Mouse (Mus musculus): ENCODE data around the gene Fam98a. TPM values are rescaled to one million over a fixed set of nuclear protein-coding genes. Genes with fewer than 3 reads are reported as not detected.

Gene Fam98a
- polyA plus RNA-seq, 1 experiment from 2014 or later, result 27.3 TPM

- Histone ChIP-seq H3K36me3 (replicated peaks) (no peaks in the 10 kb centered on the region), H3K27ac (no peak overlapping the region), H3K9ac (no peak overlapping the region), H3K4me2 (no peak overlapping the region), H3K27me3 (replicated peaks) (no peaks in the 10 kb centered on the region), H3K4me1 (peaks cover 7% of the 10 kb centered on the region), H3K9me3 (no peaks in the 10 kb centered on the region), H3K4me3 (no peak overlapping the region)
- WGBS, result 61% methylated on average over 8 of the region's 8 CpGs
- no peak for ATAC-seq (replicated peaks)
These were observed 33.4 kb downstream of the Fam98a start for GRCm38 (mm10) chr17:75518181-75518901.

- no peaks in the 10 kb centered on the region for H3K36me3 ChIP-seq (replicated peaks)
- peaks cover 4% of the 10 kb centered on the region for H3K4me1 ChIP-seq
- no peaks in the 10 kb centered on the region for H3K27me3 ChIP-seq (replicated peaks)
- H3K9me3 ChIP-seq, result no peaks in the 10 kb centered on the region
- H3K9ac ChIP-seq, result no peak overlapping the region
- H3K27ac ChIP-seq, result no peak overlapping the region
- no peak overlapping the region for H3K4me2 ChIP-seq
- no peak overlapping the region for H3K4me3 ChIP-seq
- 85% methylated on average over 4 of the region's 4 CpGs for WGBS
- no peak for ATAC-seq (replicated peaks)
These were observed 35.2 kb downstream of the Fam98a start for GRCm38 (mm10) chr17:75516591-75516990.

DNA sequence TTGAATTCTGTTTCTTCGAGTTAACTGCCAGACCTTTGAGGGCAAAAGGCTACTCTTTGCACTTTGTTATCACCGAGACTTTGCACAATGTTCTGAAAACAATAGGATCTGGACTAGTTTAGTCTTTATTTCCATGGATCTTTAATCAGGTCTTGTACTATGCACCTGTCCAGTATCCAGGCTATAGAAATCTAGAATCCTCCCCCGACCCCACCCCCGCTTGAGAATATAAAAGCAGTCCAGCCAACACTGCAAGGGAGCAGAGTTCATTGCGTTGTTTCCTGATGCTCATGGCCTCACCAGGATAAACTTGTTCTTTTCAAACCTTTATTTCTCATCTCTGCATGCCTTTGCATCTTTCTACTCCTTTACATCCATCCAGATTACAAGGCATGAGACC is 42.5 kb downstream of the Fam98a start:
- 95% methylated on average over 5 of the region's 5 CpGs for WGBS
- no peak for ATAC-seq (replicated peaks)
- Histone ChIP-seq H3K27me3 (replicated peaks) (no peaks in the 10 kb centered on the region), H3K4me1 (no peaks in the 10 kb centered on the region), H3K27ac (no peak overlapping the region), H3K36me3 (replicated peaks) (no peaks in the 10 kb centered on the region), H3K4me2 (no peak overlapping the region), H3K9ac (no peak overlapping the region), H3K9me3 (peaks cover 3% of the 10 kb centered on the region; the same call in 1 of the 2 replicates), H3K4me3 (no peak overlapping the region)

DNA sequence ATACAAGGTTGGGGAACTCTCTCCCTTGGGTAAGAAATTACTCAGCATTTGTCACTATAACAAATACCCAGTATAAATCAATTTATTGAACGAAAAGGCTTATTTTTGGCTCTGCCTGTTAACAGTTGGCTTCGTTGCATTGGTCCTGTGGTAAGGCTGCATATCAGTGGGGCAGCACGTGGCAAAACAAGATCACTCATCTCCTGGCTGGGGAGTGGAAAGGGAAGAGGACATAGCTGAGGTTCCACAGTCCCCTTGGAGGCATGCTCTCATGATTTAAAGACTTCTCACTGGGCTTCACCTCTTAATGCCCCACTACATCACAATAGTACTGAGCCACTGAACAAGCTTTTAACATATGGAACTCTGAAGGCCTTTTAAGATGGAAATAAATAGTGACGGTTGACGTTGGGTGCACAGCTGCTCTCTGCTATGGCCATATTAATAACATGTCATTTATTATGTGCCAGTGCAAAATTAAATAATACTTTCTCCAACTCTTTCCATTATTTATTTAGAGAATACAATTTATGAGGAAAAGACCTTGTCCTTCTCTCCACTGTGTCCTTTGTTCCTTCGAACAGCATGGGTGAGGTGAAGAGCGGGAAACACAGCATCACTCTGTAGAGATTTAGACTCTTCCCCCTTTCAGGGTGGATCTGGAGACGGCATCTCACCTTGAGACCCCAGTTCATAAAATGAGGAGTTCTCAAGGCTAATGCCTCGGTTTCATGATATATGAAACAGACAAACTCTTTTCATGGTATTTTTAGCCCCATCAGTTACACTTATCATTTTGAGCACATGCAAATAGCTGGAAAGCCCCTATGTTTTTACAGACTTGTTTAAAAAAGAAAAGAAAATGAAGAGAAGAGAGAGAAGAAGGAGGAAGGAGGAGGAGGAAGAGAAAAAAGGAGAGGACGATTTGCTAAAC is 44.8 kb downstream of the Fam98a start:
- Histone ChIP-seq H3K36me3 (replicated peaks) (no peaks in the 10 kb centered on the region), H3K4me3 (no peak overlapping the region), H3K27ac (no peak overlapping the region), H3K27me3 (replicated peaks) (no peaks in the 10 kb centered on the region), H3K4me2 (no peak overlapping the region), H3K9me3 (peaks cover 3% of the 10 kb centered on the region; the same call in 1 of the 2 replicates), H3K4me1 (no peaks in the 10 kb centered on the region), H3K9ac (no peak overlapping the region)
- 86% methylated on average over 10 of the region's 10 CpGs for WGBS
- no peak for ATAC-seq (replicated peaks)

DNA sequence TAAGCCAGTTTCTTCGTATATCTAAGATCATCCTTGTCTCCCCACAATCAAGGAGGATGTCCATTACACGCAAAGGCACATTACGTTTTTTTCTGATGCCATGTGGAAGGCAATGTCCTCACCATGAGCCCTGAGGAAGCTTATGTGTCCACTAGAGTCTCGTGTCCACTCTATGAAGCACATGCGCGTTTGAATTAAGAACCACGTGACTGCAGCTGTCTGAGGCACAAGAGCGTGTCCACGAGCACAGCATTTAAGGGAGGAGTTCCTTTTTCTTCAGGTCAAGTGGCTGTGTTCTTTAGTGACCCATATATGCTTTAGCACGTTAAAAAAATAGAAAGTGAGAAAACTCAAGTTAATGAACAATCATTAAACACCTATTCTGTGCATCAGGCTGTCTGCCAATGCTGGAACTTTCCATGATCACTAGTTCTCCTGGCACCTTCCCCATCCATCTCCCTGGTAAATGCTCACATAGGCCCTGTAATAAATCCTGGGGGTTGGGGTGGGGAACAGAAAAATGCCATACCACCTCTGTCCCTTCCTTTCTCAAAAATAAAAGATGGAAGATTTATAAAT is 45.6 kb downstream of the Fam98a start:
- no peak overlapping the region for H3K9ac ChIP-seq
- H3K4me3 ChIP-seq, result no peak overlapping the region
- peaks cover 3% of the 10 kb centered on the region; the same call in 1 of the 2 replicates for H3K9me3 ChIP-seq
- H3K4me1 ChIP-seq, result no peaks in the 10 kb centered on the region
- no peaks in the 10 kb centered on the region for H3K36me3 ChIP-seq (replicated peaks)
- WGBS, result 87% methylated on average over 10 of the region's 10 CpGs
- H3K27ac ChIP-seq, result no peak overlapping the region
- ATAC-seq (replicated peaks), result no peak
- no peak overlapping the region for H3K4me2 ChIP-seq
- H3K27me3 ChIP-seq (replicated peaks), result no peaks in the 10 kb centered on the region

GRCm38 (mm10) chr17:75505053-75505452 is 46.7 kb downstream of the Fam98a start:
- Histone ChIP-seq H3K4me3 (no peak overlapping the region), H3K27ac (no peak overlapping the region), H3K4me2 (no peak overlapping the region), H3K27me3 (replicated peaks) (no peaks in the 10 kb centered on the region), H3K9ac (no peak overlapping the region), H3K36me3 (replicated peaks) (no peaks in the 10 kb centered on the region), H3K9me3 (peaks cover under 1% of the 10 kb centered on the region; the same call in 1 of the 2 replicates), H3K4me1 (no peaks in the 10 kb centered on the region)
- ATAC-seq (replicated peaks), result no peak
- 94% methylated on average over 5 of the region's 5 CpGs for WGBS

DNA sequence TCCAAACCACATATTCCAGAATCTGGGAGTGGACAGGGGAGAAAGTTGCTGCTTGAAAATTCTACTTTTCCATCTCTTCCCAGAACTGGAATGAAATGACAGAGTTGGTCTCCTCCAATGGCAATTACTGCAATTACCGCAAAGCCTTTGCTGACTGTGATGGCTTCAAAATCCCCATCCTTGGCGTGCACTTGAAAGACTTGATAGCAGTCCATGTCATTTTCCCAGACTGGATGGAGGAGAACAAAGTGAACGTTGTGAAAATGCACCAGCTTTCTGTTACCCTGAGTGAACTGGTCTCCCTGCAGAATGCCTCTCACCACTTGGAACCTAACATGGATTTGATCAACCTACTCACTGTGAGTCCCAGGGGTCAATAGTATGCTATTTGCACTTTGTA is 48.7 kb downstream of the Fam98a start:
- Histone ChIP-seq H3K27me3 (replicated peaks) (no peaks in the 10 kb centered on the region), H3K9ac (no peak overlapping the region), H3K4me2 (no peak overlapping the region), H3K4me1 (no peaks in the 10 kb centered on the region), H3K9me3 (no peaks in the 10 kb centered on the region), H3K4me3 (no peak overlapping the region), H3K36me3 (replicated peaks) (no peaks in the 10 kb centered on the region), H3K27ac (no peak overlapping the region)
- 88% methylated on average over 3 of the region's 3 CpGs for WGBS
- no peak for ATAC-seq (replicated peaks)

GRCm38 (mm10) chr17:75498241-75498651 is 53.5 kb downstream of the Fam98a start:
- no peaks in the 10 kb centered on the region for H3K4me1 ChIP-seq
- ATAC-seq (replicated peaks), result no peak
- H3K27me3 ChIP-seq (replicated peaks), result no peaks in the 10 kb centered on the region
- H3K4me2 ChIP-seq, result no peak overlapping the region
- WGBS, result 87% methylated on average over 6 of the region's 6 CpGs
- no peaks in the 10 kb centered on the region for H3K36me3 ChIP-seq (replicated peaks)
- H3K27ac ChIP-seq, result no peak overlapping the region
- H3K9ac ChIP-seq, result no peak overlapping the region
- H3K4me3 ChIP-seq, result no peak overlapping the region
- H3K9me3 ChIP-seq, result no peaks in the 10 kb centered on the region

- H3K27ac ChIP-seq, result no peak overlapping the region
- no peaks in the 10 kb centered on the region for H3K9me3 ChIP-seq
- WGBS, result 83% methylated on average over 4 of the region's 4 CpGs
- H3K4me1 ChIP-seq, result no peaks in the 10 kb centered on the region
- H3K4me3 ChIP-seq, result no peak overlapping the region
- H3K27me3 ChIP-seq (replicated peaks), result no peaks in the 10 kb centered on the region
- H3K4me2 ChIP-seq, result no peak overlapping the region
- ATAC-seq (replicated peaks), result no peak
- no peak overlapping the region for H3K9ac ChIP-seq
- no peaks in the 10 kb centered on the region for H3K36me3 ChIP-seq (replicated peaks)
These were observed 56.5 kb downstream of the Fam98a start for GRCm38 (mm10) chr17:75495213-75495612.

Other genes starting within 250 kb of the Fam98a start
- gene Rasgrp3, start 116.0 kb downstream of the Fam98a start, polyA plus RNA-seq (2015; fragmentation: Nextera tagmentation; extraction: Ambion mirVana), result 5.4 and 5.9 TPM in 2 replicates

Data from midbrain, embryonic 15.5 days (tissue).